Mouse (Mus musculus): ENCODE results near the gene Zdhhc14. TPM values are rescaled to one million over a fixed set of nuclear protein-coding genes. Genes with fewer than 3 reads are reported as not detected.

The Zdhhc14 gene
- total and polyA plus RNA-seq, 3 experiments = 1.1 to 21.4 (median 7.3) TPM

DNA sequence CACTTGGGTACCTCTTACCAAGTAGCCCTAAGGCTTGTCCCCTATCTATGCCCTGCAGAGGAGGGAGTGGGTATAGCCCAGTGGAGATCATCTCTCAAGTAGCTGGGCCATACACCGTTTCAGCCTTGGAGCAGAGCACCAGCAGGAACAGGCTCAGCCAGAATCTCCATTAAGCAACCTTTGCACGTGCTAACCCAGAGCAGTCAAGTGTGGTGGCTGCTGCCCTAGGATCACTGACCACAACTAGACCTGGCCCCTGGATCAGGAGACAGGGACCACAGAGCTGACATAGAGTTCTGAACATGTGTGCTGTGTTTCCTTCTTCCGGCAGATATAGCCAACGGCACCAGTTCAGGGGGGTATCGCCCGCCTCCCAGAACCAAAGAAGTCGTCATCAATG lies 193.0 kb downstream of the Zdhhc14 start:
- H3K4me3 ChIP-seq (ENCODE audit: low read depth, low read length) = no peak overlapping the region
- no peaks in the 10 kb centered on the region for H3K27me3 ChIP-seq (ENCODE audit: insufficient read depth, low read length)
- H3K9me3 ChIP-seq (replicated peaks) = no peaks in the 10 kb centered on the region
- no peak for DNase-seq (ENCODE audit: low spot score)
- TF ChIP-seq POLR2AphosphoS5 (IDR thresholded peaks at IDR 0.05; ENCODE audit: insufficient replicate concordance, low read depth, low read length) (no peak), GATA1 (IDR thresholded peaks at IDR 0.05; ENCODE audit: borderline replicate concordance, low read length) (no peak), CTCF (IDR thresholded peaks at IDR 0.05; ENCODE audit: low read depth, low read length) (no peak)
- H3K4me1 ChIP-seq (ENCODE audit: insufficient read depth, low read depth, low read length) = no peaks in the 10 kb centered on the region
- no peak for ATAC-seq (ENCODE audit: extremely low read depth, insufficient number of reproducible peaks, low FRiP score, poor library complexity, severe bottlenecking)
- peaks cover 47% of the 10 kb centered on the region for H3K36me3 ChIP-seq (replicated peaks)

DNA sequence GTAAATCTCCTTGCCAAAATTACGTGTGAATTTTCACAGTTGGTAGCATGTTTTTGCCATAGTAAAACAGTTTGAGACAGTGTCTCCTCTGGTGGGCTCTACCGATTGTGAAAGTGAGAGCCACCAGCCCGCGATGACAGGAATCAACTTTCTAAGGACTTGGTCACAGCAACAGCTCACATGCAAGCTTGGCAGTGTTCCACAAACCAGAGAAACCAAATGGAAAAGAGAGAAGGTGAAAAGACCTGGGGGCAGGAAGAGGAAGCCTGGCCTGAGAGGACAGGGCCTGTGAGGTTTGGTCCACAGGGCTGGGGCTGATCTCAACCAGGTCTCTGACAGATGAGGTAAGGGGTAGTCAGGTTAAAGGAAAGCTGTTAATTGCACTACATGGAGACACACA lies 195.5 kb downstream of the Zdhhc14 start:
- Histone ChIP-seq H3K36me3 (replicated peaks) (peaks cover 57% of the 10 kb centered on the region), H3K27me3 (ENCODE audit: insufficient read depth, low read length) (no peaks in the 10 kb centered on the region), H3K4me1 (ENCODE audit: insufficient read depth, low read depth, low read length) (no peaks in the 10 kb centered on the region), H3K9me3 (replicated peaks) (no peaks in the 10 kb centered on the region), H3K4me3 (ENCODE audit: low read depth, low read length) (no peak overlapping the region)
- TF ChIP-seq GATA1 (IDR thresholded peaks at IDR 0.05; ENCODE audit: borderline replicate concordance, low read length) = no peak
- TF ChIP-seq POLR2AphosphoS5 (IDR thresholded peaks at IDR 0.05; ENCODE audit: insufficient replicate concordance, low read depth, low read length) = no peak
- TF ChIP-seq TAL1 (conservative IDR thresholded peaks at IDR 0.05; ENCODE audit: low read depth, low read length) = no peak
- TF ChIP-seq GATA2 (IDR thresholded peaks at IDR 0.05; ENCODE audit: borderline replicate concordance, low read depth, low read length) = no peak
- no peak for ATAC-seq (ENCODE audit: extremely low read depth, insufficient number of reproducible peaks, low FRiP score, poor library complexity, severe bottlenecking)
- no peak for DNase-seq (ENCODE audit: low spot score)

DNA sequence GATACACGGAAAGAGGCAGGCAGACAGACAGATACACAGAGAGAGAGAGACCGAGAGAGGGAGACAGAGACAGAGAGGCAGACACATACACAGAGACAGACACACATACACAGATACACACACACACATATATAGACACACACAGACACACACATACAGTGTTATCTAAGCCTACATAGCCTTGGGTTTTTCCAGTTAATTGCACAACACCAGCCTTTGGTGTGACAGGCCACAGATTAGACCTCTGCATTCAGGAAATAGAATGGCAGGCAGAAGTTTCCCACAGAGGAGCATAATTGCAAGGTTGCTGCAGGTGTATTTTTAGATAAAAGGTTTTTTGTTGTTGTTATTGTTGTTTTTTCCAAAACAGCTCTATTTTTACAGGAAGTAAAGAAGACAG lies 195.9 kb downstream of the Zdhhc14 start:
- DNase-seq (ENCODE audit: low spot score) (no peak), ATAC-seq (ENCODE audit: extremely low read depth, insufficient number of reproducible peaks, low FRiP score, poor library complexity, severe bottlenecking) (no peak)
- no peaks in the 10 kb centered on the region for H3K9me3 ChIP-seq (replicated peaks)
- no peak overlapping the region for H3K4me3 ChIP-seq (ENCODE audit: low read depth, low read length)
- no peaks in the 10 kb centered on the region for H3K27me3 ChIP-seq (ENCODE audit: insufficient read depth, low read length)
- no peaks in the 10 kb centered on the region for H3K4me1 ChIP-seq (ENCODE audit: insufficient read depth, low read depth, low read length)
- no peak for TF ChIP-seq POLR2AphosphoS5 (IDR thresholded peaks at IDR 0.05; ENCODE audit: insufficient replicate concordance, low read depth, low read length)
- TF ChIP-seq GATA1 (IDR thresholded peaks at IDR 0.05; ENCODE audit: borderline replicate concordance, low read length) = no peak
- TF ChIP-seq CTCF (IDR thresholded peaks at IDR 0.05; ENCODE audit: low read depth, low read length) = no peak
- no peak for TF ChIP-seq TAL1 (conservative IDR thresholded peaks at IDR 0.05; ENCODE audit: low read depth, low read length)
- no peak for TF ChIP-seq GATA2 (IDR thresholded peaks at IDR 0.05; ENCODE audit: borderline replicate concordance, low read depth, low read length)
- peaks cover 59% of the 10 kb centered on the region for H3K36me3 ChIP-seq (replicated peaks)

DNA sequence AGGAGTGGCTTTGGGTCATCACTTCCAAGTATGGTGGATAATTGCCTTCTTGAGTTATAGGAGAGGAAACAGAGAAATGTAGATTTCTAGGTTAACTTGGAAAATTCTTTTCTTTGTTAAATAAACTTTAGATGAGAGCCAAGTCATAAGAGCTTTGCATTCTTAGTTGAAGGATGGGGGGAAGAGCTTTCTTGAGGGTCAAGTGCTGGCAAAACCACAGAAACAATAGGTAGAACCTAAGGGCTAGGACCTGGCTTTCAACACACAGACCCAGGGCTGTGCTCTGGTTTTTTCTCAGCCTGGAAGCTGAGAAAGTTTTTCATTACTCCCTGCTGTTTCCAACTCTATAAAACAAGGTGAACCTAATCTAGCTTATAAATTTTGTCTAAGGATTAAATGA lies 196.3 kb downstream of the Zdhhc14 start:
- ATAC-seq (ENCODE audit: extremely low read depth, insufficient number of reproducible peaks, low FRiP score, poor library complexity, severe bottlenecking) = no peak
- H3K36me3 ChIP-seq (replicated peaks) = peaks cover 62% of the 10 kb centered on the region
- H3K4me1 ChIP-seq (ENCODE audit: insufficient read depth, low read depth, low read length) = no peaks in the 10 kb centered on the region

DNA sequence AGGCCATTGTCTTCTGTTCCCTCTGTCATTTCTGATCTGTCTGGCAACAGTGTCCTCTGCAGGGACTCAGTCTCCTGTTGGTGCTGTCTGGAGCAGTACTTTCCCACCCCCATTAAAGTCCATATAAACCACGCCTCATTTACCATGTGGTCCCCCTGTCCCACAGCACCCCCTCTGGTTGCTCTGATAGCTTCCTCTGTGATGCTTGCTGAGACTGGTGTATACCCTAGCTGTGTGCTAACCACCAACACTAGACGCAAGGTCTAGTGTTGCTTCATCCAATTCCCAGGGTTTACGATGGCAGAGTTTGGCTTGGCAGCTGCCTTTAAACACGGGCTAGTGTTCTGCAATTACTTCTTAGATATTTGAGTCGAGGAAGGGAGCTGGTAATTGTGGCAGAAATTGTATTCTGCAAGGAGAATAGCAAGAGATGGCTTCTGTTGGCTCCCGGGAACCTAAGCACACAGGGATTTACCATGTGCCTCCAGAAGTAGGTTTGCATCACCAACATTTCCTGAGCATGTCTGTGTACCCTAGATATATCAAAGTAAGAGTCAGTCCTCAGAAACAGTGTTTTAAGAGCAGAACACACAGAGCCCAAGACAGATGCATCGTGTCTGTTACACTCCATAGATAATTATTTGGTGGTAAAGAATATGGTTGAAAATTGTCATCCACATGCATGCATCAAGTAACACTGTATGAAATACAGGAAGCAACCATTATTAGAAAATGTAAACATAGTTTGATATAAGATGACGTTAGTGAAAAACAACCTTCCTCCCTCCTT lies 198.6 kb downstream of the Zdhhc14 start:
- peaks cover 69% of the 10 kb centered on the region for H3K36me3 ChIP-seq (replicated peaks)

More for the DNA sequence above, 196.3 kb downstream of the Zdhhc14 start:
- TF ChIP-seq GATA1 (IDR thresholded peaks at IDR 0.05; ENCODE audit: borderline replicate concordance, low read length) (no peak), CTCF (IDR thresholded peaks at IDR 0.05; ENCODE audit: low read depth, low read length) (no peak), TAL1 (conservative IDR thresholded peaks at IDR 0.05; ENCODE audit: low read depth, low read length) (no peak), GATA2 (IDR thresholded peaks at IDR 0.05; ENCODE audit: borderline replicate concordance, low read depth, low read length) (no peak), POLR2AphosphoS5 (IDR thresholded peaks at IDR 0.05; ENCODE audit: insufficient replicate concordance, low read depth, low read length) (no peak)
- no peak overlapping the region for H3K4me3 ChIP-seq (ENCODE audit: low read depth, low read length)
- H3K27me3 ChIP-seq (ENCODE audit: insufficient read depth, low read length) = no peaks in the 10 kb centered on the region
- no peaks in the 10 kb centered on the region for H3K9me3 ChIP-seq (replicated peaks)
- no peak for DNase-seq (ENCODE audit: low spot score)

DNA sequence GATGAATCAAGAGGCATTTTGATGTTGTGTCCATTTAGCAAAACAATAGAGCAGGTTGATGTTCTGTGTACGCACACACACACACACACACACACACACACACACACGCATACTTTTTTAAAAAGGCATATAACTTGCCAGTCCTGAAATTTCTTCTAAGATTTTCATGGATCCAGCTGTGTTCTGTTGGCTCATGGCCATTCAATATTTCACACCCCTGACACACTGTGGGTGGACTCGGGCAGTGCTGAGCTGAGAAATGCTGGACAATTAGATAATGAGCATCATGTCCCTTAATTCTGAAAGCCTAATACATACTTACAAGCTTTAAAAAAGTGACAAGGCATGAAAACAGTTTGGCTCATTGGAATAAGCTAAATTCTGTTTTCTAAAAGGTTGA lies 200.3 kb downstream of the Zdhhc14 start:
- Histone ChIP-seq H3K27me3 (ENCODE audit: insufficient read depth, low read length) (no peaks in the 10 kb centered on the region), H3K4me3 (ENCODE audit: low read depth, low read length) (no peak overlapping the region), H3K9me3 (replicated peaks) (no peaks in the 10 kb centered on the region), H3K4me1 (ENCODE audit: insufficient read depth, low read depth, low read length) (no peaks in the 10 kb centered on the region), H3K36me3 (replicated peaks) (peaks cover 69% of the 10 kb centered on the region)
- no peak for ATAC-seq (ENCODE audit: extremely low read depth, insufficient number of reproducible peaks, low FRiP score, poor library complexity, severe bottlenecking)
- DNase-seq (ENCODE audit: low spot score) = no peak
- TF ChIP-seq GATA1 (IDR thresholded peaks at IDR 0.05; ENCODE audit: borderline replicate concordance, low read length) (no peak), POLR2AphosphoS5 (IDR thresholded peaks at IDR 0.05; ENCODE audit: insufficient replicate concordance, low read depth, low read length) (no peak), CTCF (IDR thresholded peaks at IDR 0.05; ENCODE audit: low read depth, low read length) (no peak), TAL1 (conservative IDR thresholded peaks at IDR 0.05; ENCODE audit: low read depth, low read length) (no peak), GATA2 (IDR thresholded peaks at IDR 0.05; ENCODE audit: borderline replicate concordance, low read depth, low read length) (no peak)

More for the DNA sequence above, 198.6 kb downstream of the Zdhhc14 start:
- DNase-seq (ENCODE audit: low spot score) (no peak), ATAC-seq (ENCODE audit: extremely low read depth, insufficient number of reproducible peaks, low FRiP score, poor library complexity, severe bottlenecking) (no peak)
- H3K4me1 ChIP-seq (ENCODE audit: insufficient read depth, low read depth, low read length) = no peaks in the 10 kb centered on the region
- no peaks in the 10 kb centered on the region for H3K27me3 ChIP-seq (ENCODE audit: insufficient read depth, low read length)
- H3K9me3 ChIP-seq (replicated peaks) = no peaks in the 10 kb centered on the region
- H3K4me3 ChIP-seq (ENCODE audit: low read depth, low read length) = no peak overlapping the region
- no peak for TF ChIP-seq GATA2 (IDR thresholded peaks at IDR 0.05; ENCODE audit: borderline replicate concordance, low read depth, low read length)

All from G1E (cell line).